Mouse (Mus musculus) cerebellum, adult 2 months (tissue): ENCODE results near the gene Bcas1.

Source experiments
- CTCF ChIP-seq: fragments of 200-500 bp; IDR thresholded peaks from 2 replicates; pipeline ENCODE4 v1.5.1; 2011; ENCODE audit warnings: low read depth, mild to moderate bottlenecking, control low read depth, low read length, moderate library complexity, borderline replicate concordance; ENCODE audit not compliant: insufficient read depth
- POLR2A ChIP-seq: fragments of 200-500 bp; IDR thresholded peaks from 2 replicates; pipeline ENCODE4 v1.6.1; 2011; ENCODE audit warnings: low read length, control low read depth, borderline replicate concordance; ENCODE audit not compliant: insufficient read depth

DNA sequence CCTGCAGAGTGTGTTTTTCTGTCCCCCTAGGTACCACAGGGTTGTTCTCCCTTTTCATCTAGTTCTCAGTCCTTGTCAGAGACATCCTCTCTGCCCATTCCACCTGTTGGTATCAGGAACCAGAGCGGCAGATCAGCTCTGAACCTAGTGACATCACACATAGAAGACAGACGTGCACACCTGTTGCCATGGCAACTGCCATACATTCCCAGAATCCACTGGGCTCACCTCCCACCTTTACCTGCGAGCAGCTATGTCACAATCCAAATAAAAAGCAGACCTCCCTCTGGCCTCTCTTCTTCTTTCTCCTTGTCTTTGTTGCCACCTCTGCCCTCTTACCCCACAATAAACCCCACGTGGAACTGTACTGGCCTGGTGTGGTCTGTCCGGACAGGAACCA lies 42.9 kb upstream of the Bcas1 start:
- TF ChIP-seq CTCF, result no peak
- no peak for TF ChIP-seq POLR2A
